In genomic region chr1:90132402-90132801, GRCm38 (mm10) we compare ENCODE assay signal across 17 mouse cellular contexts. TPM values are rescaled to one million over a fixed set of nuclear protein-coding genes. Genes with fewer than 3 reads are reported as not detected.
"Had no signal": no experiment of that assay in that cellular context is flagged by ENCODE, and none has a peak within 500 bp of the region (broad histone marks: within the 10 kb centered on the region; RNA-seq: fewer than 3 reads in every experiment).

No protein-coding gene starts in this region.

- H3K9ac ChIP-seq: intestine, embryonic 15.5 days; limb, embryonic 15.5 days; liver, embryonic 12.5 days; lung, embryonic 14.5 days; midbrain, embryonic 12.5 days had no signal

- H3K4me2 ChIP-seq: intestine, embryonic 15.5 days; limb, embryonic 15.5 days; liver, embryonic 12.5 days; lung, embryonic 14.5 days; midbrain, embryonic 12.5 days had no signal

- H3K27me3 ChIP-seq: intestine, embryonic 15.5 days; liver, embryonic 12.5 days; megakaryocyte, embryonic 14.5 days; midbrain, embryonic 12.5 days had no signal

- H3K9me3 ChIP-seq: intestine, embryonic 15.5 days; limb, embryonic 15.5 days; liver, embryonic 12.5 days; megakaryocyte, embryonic 14.5 days; midbrain, embryonic 12.5 days had no signal

- H3K4me3 ChIP-seq: intestine, embryonic 15.5 days; limb, embryonic 15.5 days; liver, embryonic 12.5 days; megakaryocyte, embryonic 14.5 days; midbrain, embryonic 12.5 days had no signal

- H3K36me3 ChIP-seq: intestine, embryonic 15.5 days; limb, embryonic 15.5 days; liver, embryonic 12.5 days; midbrain, embryonic 12.5 days had no signal

- DNase-seq: kidney, adult 18-20 months; kidney, postnatal 25 days; layer of hippocampus, adult 9-11 months; layer of hippocampus, postnatal 36 days; lung, embryonic 14.5 days; lung, postnatal 10 days; right cerebral cortex, postnatal 4 days; spleen, adult 18-20 months; thymus, adult 18-20 months; thymus, postnatal 14 days had no signal

- H3K27ac ChIP-seq: intestine, embryonic 15.5 days; limb, embryonic 15.5 days; liver, embryonic 12.5 days; macrophage had no signal

- ATAC-seq: intestine, embryonic 15.5 days; liver, embryonic 12.5 days had no signal

- H3K4me1 ChIP-seq: liver, embryonic 12.5 days; megakaryocyte, embryonic 14.5 days had no signal

RNA-seq across cellular contexts. Expression of gene Iqca, which starts 20.8 kb away (rescaled TPM):
- polyA plus RNA-seq: macrophage; midbrain, embryonic 12.5 days; stomach, embryonic 14.5 days had no signal
